Mouse (Mus musculus): ENCODE results near the gene Uqcrfs1.

Uqcrfs1 gene

GRCm38 (mm10) chr13:30501860-30502395 lies 43.2 kb downstream of the Uqcrfs1 start:
- no peak for DNase-seq (ENCODE audit: low read depth, low spot score)
